Mouse (Mus musculus) cerebellum, adult 2 months (tissue): ENCODE measurements around the gene Spata18. TPM values are rescaled to one million over a fixed set of nuclear protein-coding genes. Genes with fewer than 3 reads are reported as not detected.

Source experiments
- DNase-seq, 2 experiments: peaks; one replicate each; pipeline ENCODE4 v3.0.0; 2021
- H3K27ac ChIP-seq: fragments of 200-500 bp; 2 replicates; pipeline ENCODE4 v1.5.1; 2012; ENCODE audit warnings: low read length, control low read depth, inconsistent platforms; ENCODE audit not compliant: insufficient read depth
- H3K27me3 ChIP-seq: fragments of 200-500 bp; 2 replicates; pipeline ENCODE4 v1.6.1; 2012; ENCODE audit warnings: inconsistent platforms, mild to moderate bottlenecking, low read length, moderate library complexity; ENCODE audit not compliant: control insufficient read depth, insufficient read depth
- H3K4me1 ChIP-seq: fragments of 200-500 bp; 2 replicates; pipeline ENCODE4 v1.6.1; 2011; ENCODE audit warnings: low read length; ENCODE audit not compliant: control insufficient read depth, insufficient read depth
- H3K4me3 ChIP-seq: fragments of 200-500 bp; replicated peaks from 2 replicates; pipeline ENCODE3; 2011; ENCODE audit warnings: mild to moderate bottlenecking, low read depth, low read length, control low read depth; ENCODE audit not compliant: insufficient read depth
- CTCF ChIP-seq: fragments of 200-500 bp; IDR thresholded peaks from 2 replicates; pipeline ENCODE4 v1.5.1; 2011; ENCODE audit warnings: low read depth, mild to moderate bottlenecking, control low read depth, low read length, moderate library complexity, borderline replicate concordance; ENCODE audit not compliant: insufficient read depth
- POLR2A ChIP-seq: fragments of 200-500 bp; IDR thresholded peaks from 2 replicates; pipeline ENCODE4 v1.6.1; 2011; ENCODE audit warnings: low read length, control low read depth, borderline replicate concordance; ENCODE audit not compliant: insufficient read depth
- WGBS: fragments of 180-500 bp; shearing (Covaris S2); methylation state at CpG from one replicate; pipeline ENCODE4 v1.1.7; 2018; 5-methylcytosine and 5-hydroxymethylcytosine counted together
- polyA plus RNA-seq: library from polyadenylated mRNA; depleted of rRNA; stranded (reverse); fragments of >200 nt; gene quantifications from 2 replicates; pipeline ENCODE4 v1.2.3, GENCODE M21; 2012

Gene Spata18
- polyA plus RNA-seq, 1 experiment = 0.26 TPM

- TF ChIP-seq CTCF (no peak), POLR2A (no peak)
- DNase-seq = no peak
- 95% methylated on average over 4 of the region's 4 CpGs for WGBS
- no peak overlapping the region for H3K27ac ChIP-seq
- no peak overlapping the region for H3K4me3 ChIP-seq
- no peaks in the 10 kb centered on the region for H3K4me1 ChIP-seq
- no peaks in the 10 kb centered on the region for H3K27me3 ChIP-seq
Measured at GRCm38 (mm10) chr5:73703096-73703495, 51.9 kb downstream of the Spata18 start.

- no peak for DNase-seq
- WGBS = 42% methylated on average over 14 of the region's 14 CpGs
- TF ChIP-seq CTCF = no peak
- no peak for TF ChIP-seq POLR2A
Measured at GRCm38 (mm10) chr5:73704263-73704662, 53.1 kb downstream of the Spata18 start.

GRCm38 (mm10) chr5:73704757-73705156 lies 53.6 kb downstream of the Spata18 start:
- TF ChIP-seq POLR2A = no peak
- TF ChIP-seq CTCF = no peak
- 94% methylated on average over 8 of the region's 8 CpGs for WGBS
- H3K27ac ChIP-seq = no peak overlapping the region
- no peak for DNase-seq
- H3K27me3 ChIP-seq = no peaks in the 10 kb centered on the region
- no peak overlapping the region for H3K4me3 ChIP-seq
- no peaks in the 10 kb centered on the region for H3K4me1 ChIP-seq

More at GRCm38 (mm10) chr5:73704263-73704662, 53.1 kb downstream of the Spata18 start:
- Histone ChIP-seq H3K4me3 (no peak overlapping the region), H3K4me1 (no peaks in the 10 kb centered on the region), H3K27me3 (no peaks in the 10 kb centered on the region), H3K27ac (no peak overlapping the region)

- Histone ChIP-seq H3K4me3 (no peak overlapping the region), H3K27me3 (no peaks in the 10 kb centered on the region), H3K27ac (no peak overlapping the region), H3K4me1 (no peaks in the 10 kb centered on the region)
- WGBS = 90% methylated on average over 5 of the region's 5 CpGs
- no peak for DNase-seq
- TF ChIP-seq POLR2A = no peak
- TF ChIP-seq CTCF = no peak
Measured at GRCm38 (mm10) chr5:73705290-73705689, 54.1 kb downstream of the Spata18 start.

GRCm38 (mm10) chr5:73712852-73713251 lies 61.7 kb downstream of the Spata18 start:
- Histone ChIP-seq H3K4me3 (no peak overlapping the region), H3K4me1 (no peaks in the 10 kb centered on the region), H3K27me3 (no peaks in the 10 kb centered on the region), H3K27ac (no peak overlapping the region)
- WGBS = 25% methylated on average over 7 of the region's 7 CpGs
- TF ChIP-seq POLR2A = no peak
- TF ChIP-seq CTCF = no peak
- no peak for DNase-seq

- no peak for TF ChIP-seq POLR2A
- no peak for TF ChIP-seq CTCF
- Histone ChIP-seq H3K4me3 (no peak overlapping the region), H3K27ac (no peak overlapping the region), H3K27me3 (no peaks in the 10 kb centered on the region), H3K4me1 (no peaks in the 10 kb centered on the region)
- 59% methylated on average over 2 of the region's 2 CpGs for WGBS
- DNase-seq = no peak
Measured at GRCm38 (mm10) chr5:73716941-73717340, 65.8 kb downstream of the Spata18 start.

GRCm38 (mm10) chr5:73721682-73722282 lies 70.6 kb downstream of the Spata18 start:
- H3K4me3 ChIP-seq = no peak overlapping the region
- TF ChIP-seq CTCF (no peak), POLR2A (no peak)
- no peak overlapping the region for H3K27ac ChIP-seq
- DNase-seq = no peak
- no peaks in the 10 kb centered on the region for H3K27me3 ChIP-seq
- 73% methylated on average over 21 of the region's 21 CpGs for WGBS
- no peaks in the 10 kb centered on the region for H3K4me1 ChIP-seq

- no peaks in the 10 kb centered on the region for H3K4me1 ChIP-seq
- H3K27ac ChIP-seq = no peak overlapping the region
- H3K27me3 ChIP-seq = no peaks in the 10 kb centered on the region
- H3K4me3 ChIP-seq = no peak overlapping the region
- TF ChIP-seq POLR2A (no peak), CTCF (no peak)
- WGBS = 81% methylated on average over 4 of the region's 4 CpGs
- DNase-seq = no peak
Measured at GRCm38 (mm10) chr5:73725981-73726380, 74.8 kb downstream of the Spata18 start.
